Mouse (Mus musculus): Measurements from ENCODE around the gene Rars.

DNA sequence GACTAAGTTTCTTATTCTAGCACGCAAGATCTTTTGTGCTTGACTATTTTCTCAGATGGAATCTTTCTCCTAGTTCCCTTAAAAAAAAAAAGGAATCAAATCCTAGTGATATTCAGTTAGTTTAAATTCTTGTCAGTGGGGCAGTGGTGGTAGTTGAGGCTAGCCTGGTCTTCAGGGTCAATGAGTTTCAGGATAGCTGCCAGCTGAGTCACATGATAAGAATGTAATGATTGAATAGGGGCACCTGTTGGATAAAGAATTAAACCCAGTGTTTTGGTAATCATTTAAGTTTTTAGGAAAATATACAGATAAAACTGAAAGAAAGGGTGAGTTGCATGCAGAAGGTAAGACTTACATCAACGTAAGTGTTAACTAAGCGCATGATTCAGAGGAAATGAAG is 58.7 kb downstream of the Rars start:
- no peak for TF ChIP-seq CTCF (IDR thresholded peaks at IDR 0.05; ENCODE audit: low read depth)
- no peak for TF ChIP-seq EP300 (optimal IDR thresholded peaks at IDR 0.05)
